Mouse (Mus musculus) hindbrain, embryonic 11.5 days (tissue): ENCODE results near the gene Fndc7. TPM values are rescaled to one million over a fixed set of nuclear protein-coding genes. Genes with fewer than 3 reads are reported as not detected.

Experiments used
- ATAC-seq: fragments of 200-750 bp; cut with Nextera tagmentation; 2 replicates; pipeline ENCODE4 v1.8.0; 2017; ENCODE audit warnings: mild to moderate bottlenecking, moderate TSS enrichment, moderate library complexity; ENCODE audit not compliant: low FRiP score
- DNase-seq: peaks from one replicate; pipeline ENCODE4 v3.0.0-alpha.2; 2015; ENCODE audit warnings: low spot score
- H3K27ac ChIP-seq: fragments of 300-500 bp; sonication (generic); 2 replicates; pipeline ENCODE4 v1.5.1; 2014; ENCODE audit warnings: mild to moderate bottlenecking, low read depth, low read length
- H3K27me3 ChIP-seq: fragments of 300-500 bp; sonication (generic); 2 replicates; pipeline ENCODE4 v1.6.1; 2014; ENCODE audit warnings: mild to moderate bottlenecking, low read length, moderate library complexity, mixed read lengths; ENCODE audit not compliant: control insufficient read depth, insufficient read depth
- H3K36me3 ChIP-seq: fragments of 300-500 bp; sonication (generic); 2 replicates; pipeline ENCODE4 v1.6.1; 2014; ENCODE audit warnings: mild to moderate bottlenecking, low read length, moderate library complexity, mixed read lengths; ENCODE audit not compliant: control insufficient read depth, insufficient read depth
- H3K4me1 ChIP-seq: fragments of 300-500 bp; sonication (generic); replicated peaks from 2 replicates; pipeline ENCODE4 v1.6.1; 2014; ENCODE audit warnings: low read length, mixed read lengths; ENCODE audit not compliant: control insufficient read depth, insufficient read depth
- H3K4me2 ChIP-seq: fragments of 300-500 bp; sonication (generic); replicated peaks from 2 replicates; pipeline ENCODE4 v1.6.1; 2014; ENCODE audit warnings: mild to moderate bottlenecking, low read depth, low read length
- H3K4me3 ChIP-seq: fragments of 300-500 bp; sonication (generic); 2 replicates; pipeline ENCODE4 v1.5.1; 2014; ENCODE audit warnings: low read depth, low read length
- H3K9ac ChIP-seq: fragments of 300-500 bp; sonication (generic); 2 replicates; pipeline ENCODE4 v1.6.1; 2014; ENCODE audit warnings: low read depth, low read length
- H3K9me3 ChIP-seq: fragments of 300-500 bp; sonication (generic); 2 replicates; pipeline ENCODE4 v1.6.1; 2016; ENCODE audit warnings: low read length; ENCODE audit not compliant: control insufficient read depth
- WGBS: fragments of 180-500 bp; shearing (Covaris S2); extraction: QIAGEN DNeasy Blood & Tissue Kit; methylation state at CpG from one replicate; pipeline ENCODE4 v1.1.7; 2014; 5-methylcytosine and 5-hydroxymethylcytosine counted together
- polyA plus RNA-seq: library from polyadenylated mRNA; unstranded; fragments of >200 nt; fragmentation: Nextera tagmentation; extraction: Ambion mirVana; gene quantifications from 2 replicates; pipeline ENCODE4 v1.2.1, GENCODE M21; 2014

The Fndc7 gene
- polyA plus RNA-seq, 1 experiment from 2014 or later: not detected

GRCm38 (mm10) chr3:108815631-108816030 is 74.2 kb downstream of the Fndc7 start:
- no peaks in the 10 kb centered on the region for H3K27me3 ChIP-seq
- no peaks in the 10 kb centered on the region for H3K9me3 ChIP-seq
- ATAC-seq (no peak), DNase-seq (no peak)
- H3K36me3 ChIP-seq: no peaks in the 10 kb centered on the region
- no peak overlapping the region for H3K9ac ChIP-seq
- no peaks in the 10 kb centered on the region for H3K4me1 ChIP-seq
- no peak overlapping the region for H3K4me3 ChIP-seq
- H3K27ac ChIP-seq: no peak overlapping the region
- H3K4me2 ChIP-seq: no peak overlapping the region
- 79% methylated on average over 4 of the region's 4 CpGs for WGBS

GRCm38 (mm10) chr3:108810747-108811263 is 79.0 kb downstream of the Fndc7 start:
- no peaks in the 10 kb centered on the region for H3K27me3 ChIP-seq
- no peak for ATAC-seq

GRCm38 (mm10) chr3:108805622-108806021 is 84.2 kb downstream of the Fndc7 start:
- Histone ChIP-seq H3K4me1 (no peaks in the 10 kb centered on the region), H3K27ac (no peak overlapping the region), H3K4me2 (no peak overlapping the region), H3K27me3 (no peaks in the 10 kb centered on the region), H3K9ac (no peak overlapping the region), H3K36me3 (no peaks in the 10 kb centered on the region), H3K9me3 (no peaks in the 10 kb centered on the region), H3K4me3 (no peak overlapping the region)
- DNase-seq: no peak
- no peak for ATAC-seq
- 89% methylated on average over 5 of the region's 5 CpGs for WGBS

More at GRCm38 (mm10) chr3:108810747-108811263, 79.0 kb downstream of the Fndc7 start:
- Histone ChIP-seq H3K27ac (no peak overlapping the region), H3K4me2 (no peak overlapping the region), H3K4me3 (no peak overlapping the region), H3K36me3 (no peaks in the 10 kb centered on the region), H3K9ac (no peak overlapping the region), H3K9me3 (no peaks in the 10 kb centered on the region), H3K4me1 (no peaks in the 10 kb centered on the region)
- 95% methylated on average over 4 of the region's 4 CpGs for WGBS
- no peak for DNase-seq

Other genes with a start within 250 kb of the Fndc7 start
- gene Clcc1, start 236.1 kb downstream of the Fndc7 start, polyA plus RNA-seq: 64.5 and 66.7 TPM in 2 replicates
- gene Gpsm2, start 167.7 kb downstream of the Fndc7 start, polyA plus RNA-seq: 95.3 and 104 TPM in 2 replicates
- gene Aknad1, start 150.3 kb downstream of the Fndc7 start, polyA plus RNA-seq: 0.11 TPM in 1 of 2 replicates, not detected in the other
- 23.2 and 28.1 TPM in 2 replicates for gene Stxbp3, start 49.5 kb downstream of the Fndc7 start, polyA plus RNA-seq
- gene Prpf38b, start 21.7 kb upstream of the Fndc7 start, polyA plus RNA-seq: 84.4 and 85.3 TPM in 2 replicates
- 0.52 and 0.84 TPM in 2 replicates for gene Henmt1, start 49.9 kb upstream of the Fndc7 start, polyA plus RNA-seq
- 0.52 TPM in 1 of 2 replicates, not detected in the other for gene Gm9857, start 50.4 kb upstream of the Fndc7 start, polyA plus RNA-seq
- 12.5 and 14.9 TPM in 2 replicates for gene Fam102b, start 137.6 kb upstream of the Fndc7 start, polyA plus RNA-seq
- gene Slc25a54, start 190.5 kb upstream of the Fndc7 start, polyA plus RNA-seq: not detected in 2 replicates
- 33.3 and 34.6 TPM in 2 replicates for gene Slc25a24, start 233.1 kb upstream of the Fndc7 start, polyA plus RNA-seq